Mouse (Mus musculus) intestine, embryonic 16.5 days (tissue): ENCODE data around the gene Gm17428. TPM values are rescaled to one million over a fixed set of nuclear protein-coding genes. Genes with fewer than 3 reads are reported as not detected.

Source experiments
- ATAC-seq: fragments of 200-750 bp; cut with Nextera tagmentation; 2 replicates; pipeline ENCODE4 v1.8.0; 2017; ENCODE audit warnings: moderate TSS enrichment, moderate library complexity
- H3K27ac ChIP-seq: fragments of 300-500 bp; sonication (generic); 2 replicates; pipeline ENCODE4 v1.5.1; 2014; ENCODE audit warnings: mild to moderate bottlenecking, low read length
- H3K27me3 ChIP-seq: fragments of 300-500 bp; sonication (generic); replicated peaks from 2 replicates; pipeline ENCODE4 v1.6.1; 2014; ENCODE audit warnings: low read length, control low read depth, mixed read lengths; ENCODE audit not compliant: control insufficient read depth, insufficient read depth
- H3K36me3 ChIP-seq: fragments of 300-500 bp; sonication (generic); 2 replicates; pipeline ENCODE4 v1.6.1; 2014; ENCODE audit warnings: low read length, control low read depth; ENCODE audit not compliant: control insufficient read depth, insufficient read depth
- H3K4me1 ChIP-seq: fragments of 300-500 bp; sonication (generic); 2 replicates; pipeline ENCODE4 v1.6.1; 2014; ENCODE audit warnings: low read length, control low read depth, mixed read lengths; ENCODE audit not compliant: control insufficient read depth, insufficient read depth
- H3K4me2 ChIP-seq: fragments of 300-500 bp; sonication (generic); 2 replicates; pipeline ENCODE4 v1.6.1; 2014; ENCODE audit warnings: low read depth, low read length, control low read depth
- H3K4me3 ChIP-seq: fragments of 300-500 bp; sonication (generic); 2 replicates; pipeline ENCODE4 v1.5.1; 2014; ENCODE audit warnings: mild to moderate bottlenecking, low read length
- H3K9ac ChIP-seq: fragments of 300-500 bp; sonication (generic); 2 replicates; pipeline ENCODE4 v1.6.1; 2014; ENCODE audit warnings: low read depth, low read length
- H3K9me3 ChIP-seq: fragments of 300-500 bp; sonication (generic); 2 replicates; pipeline ENCODE4 v1.6.1; 2016; ENCODE audit warnings: low read length, control low read depth; ENCODE audit not compliant: control insufficient read depth
- WGBS: fragments of 180-500 bp; shearing (Covaris S2); extraction: QIAGEN DNeasy Blood & Tissue Kit; methylation state at CpG from one replicate; pipeline ENCODE4 v1.1.7; 2014; 5-methylcytosine and 5-hydroxymethylcytosine counted together
- microRNA counts: library from miRNA; unstranded; fragments of <30 nt; microRNA quantifications from one replicate; lab custom pipeline; 2016
- microRNA-seq: library from miRNA; unstranded; fragments of <30 nt; microRNA quantifications from one replicate; pipeline ENCODE4, GENCODE M21; 2016
- polyA plus RNA-seq: library from polyadenylated mRNA; unstranded; fragments of >200 nt; fragmentation: Nextera tagmentation; extraction: Ambion mirVana; gene quantifications from 2 replicates; pipeline ENCODE4 v1.2.1, GENCODE M21; 2015

The Gm17428 gene
- polyA plus RNA-seq, 1 experiment from 2014 or later: not detected

DNA sequence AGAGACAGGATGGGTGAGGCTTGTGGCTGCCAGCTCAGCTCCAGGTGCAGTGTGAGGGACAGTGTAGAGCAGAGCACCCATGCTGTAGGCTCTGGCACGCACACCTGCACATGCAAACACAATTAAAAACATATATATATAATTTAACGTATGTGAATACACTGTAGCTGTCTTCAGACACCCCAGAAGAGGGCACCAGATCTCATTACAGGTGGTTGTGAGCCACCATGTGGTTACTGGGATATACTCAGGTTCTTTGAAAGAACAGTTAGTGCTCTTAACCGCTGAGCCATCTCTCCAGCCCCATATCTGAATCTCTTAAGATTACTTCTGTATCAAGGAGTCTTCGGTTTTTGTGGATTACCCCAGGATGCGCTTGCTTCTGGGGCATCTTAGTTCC lies 48.8 kb downstream of the Gm17428 start:
- Histone ChIP-seq H3K4me3 (no peak overlapping the region), H3K4me1 (0 out of 2 replicates have a peak, but pooled peaks cover 4% of the 10 kb centered on the region), H3K27me3 (no peaks in the 10 kb centered on the region), H3K27ac (no peak overlapping the region), H3K9ac (no peak overlapping the region), H3K9me3 (no peaks in the 10 kb centered on the region), H3K36me3 (peaks cover 16% of the 10 kb centered on the region; the same call in 1 of the 2 replicates), H3K4me2 (no peak overlapping the region)
- ATAC-seq: no peak
- 84% methylated on average over 5 of the region's 5 CpGs for WGBS

MicroRNAs within 50 kb of the gene (microRNA counts, 519-probe panel; counts per million panel counts)
- microRNA mmu-miR-208a (lab: Ali Mortazavi, UCI) (2,272 counts per million, percentile 54 among the panel's probes with 10 or more counts), microRNA mmu-miR-208b (lab: Ali Mortazavi, UCI) (1,707 counts per million, percentile 24 among the panel's probes with 10 or more counts)

Small RNA genes within 50 kb of the gene (microRNA-seq; reads per million reads assigned to microRNA genes)
- gene Mir208a (3.6 reads per million, percentile 10 among the genes with 10 or more reads in this experiment), gene Mir208b (45.3 reads per million, percentile 38 among the genes with 10 or more reads in this experiment)

Other genes with a start within 250 kb of the Gm17428 start
- 45.7 and 60.3 TPM in 2 replicates for gene Slc7a8, start 195.0 kb upstream of the Gm17428 start, polyA plus RNA-seq
- gene Rnf212b, start 162.8 kb upstream of the Gm17428 start, polyA plus RNA-seq: 0.13 TPM in 1 of 2 replicates, not detected in the other
- 6.1 and 10.2 TPM in 2 replicates for gene Homez, start 106.0 kb upstream of the Gm17428 start, polyA plus RNA-seq
- 1.4 and 1.8 TPM in 2 replicates for gene Ppp1r3e, start 99.4 kb upstream of the Gm17428 start, polyA plus RNA-seq
- gene Bcl2l2, start 93.6 kb upstream of the Gm17428 start, polyA plus RNA-seq: 5.1 and 5.8 TPM in 2 replicates
- 0.49 and 0.76 TPM in 2 replicates for gene Gm20521, start 93.5 kb upstream of the Gm17428 start, polyA plus RNA-seq
- gene Pabpn1, start 84.4 kb upstream of the Gm17428 start, polyA plus RNA-seq: 79.8 and 84.7 TPM in 2 replicates
- gene Slc22a17, start 63.8 kb upstream of the Gm17428 start, polyA plus RNA-seq: 21.2 and 23.8 TPM in 2 replicates
- 17.1 and 18.0 TPM in 2 replicates for gene Efs, start 50.8 kb upstream of the Gm17428 start, polyA plus RNA-seq
- 0.12 TPM in 1 of 2 replicates, not detected in the other for gene Il25, start 44.2 kb upstream of the Gm17428 start, polyA plus RNA-seq
- 2.0 and 2.8 TPM in 2 replicates for gene Cmtm5, start 40.7 kb upstream of the Gm17428 start, polyA plus RNA-seq
- gene Myh6, start 10.0 kb upstream of the Gm17428 start, polyA plus RNA-seq: 0.46 and 0.77 TPM in 2 replicates
- 2.6 and 4.1 TPM in 2 replicates for gene Myh7, start 17.7 kb downstream of the Gm17428 start, polyA plus RNA-seq
- 87.2 and 89.2 TPM in 2 replicates for gene Ngdn, start 38.5 kb downstream of the Gm17428 start, polyA plus RNA-seq
- gene Zfhx2, start 115.4 kb downstream of the Gm17428 start, polyA plus RNA-seq: 2.7 and 3.0 TPM in 2 replicates
- gene Thtpa, start 117.9 kb downstream of the Gm17428 start, polyA plus RNA-seq: 17.9 and 20.7 TPM in 2 replicates
- gene Ap1g2, start 129.7 kb downstream of the Gm17428 start, polyA plus RNA-seq: 106 and 120 TPM in 2 replicates
- gene Jph4, start 140.0 kb downstream of the Gm17428 start, polyA plus RNA-seq: 0.82 and 1.2 TPM in 2 replicates
- 0.28 and 0.37 TPM in 2 replicates for gene Dhrs2, start 245.1 kb downstream of the Gm17428 start, polyA plus RNA-seq